Mouse (Mus musculus) heart, postnatal 0 days (tissue): ENCODE measurements around the gene Acad12. TPM values are rescaled to one million over a fixed set of nuclear protein-coding genes. Genes with fewer than 3 reads are reported as not detected.

ENCODE experiments used
- ATAC-seq: fragments of 200-750 bp; cut with Nextera tagmentation; 2 replicates; pipeline ENCODE4 v1.8.0; 2017; ENCODE audit warnings: low read depth, moderate number of reproducible peaks, moderate library complexity; ENCODE audit not compliant: insufficient read depth
- DNase-seq: peaks from one replicate; pipeline ENCODE4 v3.0.0-alpha.2; 2016; ENCODE audit warnings: low spot score
- H3K27ac ChIP-seq: fragments of 300-500 bp; sonication (generic); 2 replicates; pipeline ENCODE4 v1.5.1; 2014; ENCODE audit warnings: low read depth, mild to moderate bottlenecking
- H3K27me3 ChIP-seq: fragments of 300-500 bp; sonication (generic); 2 replicates; pipeline ENCODE4 v1.6.1; 2014; ENCODE audit warnings: low read length, mixed read lengths; ENCODE audit not compliant: control insufficient read depth, insufficient read depth
- H3K36me3 ChIP-seq: fragments of 300-500 bp; sonication (generic); replicated peaks from 2 replicates; pipeline ENCODE4 v1.6.1; 2014; ENCODE audit warnings: low read length, mixed read lengths; ENCODE audit not compliant: control insufficient read depth, insufficient read depth
- H3K4me1 ChIP-seq: fragments of 300-500 bp; sonication (generic); 2 replicates; pipeline ENCODE4 v1.6.1; 2014; ENCODE audit warnings: antibody characterized with exemption; ENCODE audit not compliant: control insufficient read depth, insufficient read depth
- H3K4me2 ChIP-seq: fragments of 300-500 bp; sonication (generic); 2 replicates; pipeline ENCODE4 v1.6.1; 2014; ENCODE audit warnings: low read depth, mild to moderate bottlenecking, low read length, moderate library complexity
- H3K4me3 ChIP-seq: fragments of 300-500 bp; sonication (generic); 2 replicates; pipeline ENCODE4 v1.5.1; 2014; ENCODE audit warnings: low read depth, low read length
- H3K9ac ChIP-seq: fragments of 300-500 bp; sonication (generic); replicated peaks from 2 replicates; pipeline ENCODE4 v1.6.1; 2014; ENCODE audit warnings: low read depth, low read length, mixed read lengths
- H3K9me3 ChIP-seq: fragments of 300-500 bp; sonication (generic); replicated peaks from 2 replicates; pipeline ENCODE4 v1.6.1; 2016; ENCODE audit warnings: low read length; ENCODE audit not compliant: control insufficient read depth
- CTCF ChIP-seq: IDR thresholded peaks from 2 replicates; pipeline ENCODE4 v1.5.1; 2016; ENCODE audit warnings: antibody characterized with exemption, control low read depth, low read depth
- EP300 ChIP-seq: IDR thresholded peaks from 2 replicates; pipeline ENCODE4 v1.6.1; 2016; ENCODE audit warnings: antibody characterized with exemption, low read depth
- WGBS: fragments of 180-500 bp; shearing (Covaris S2); extraction: QIAGEN DNeasy Blood & Tissue Kit; methylation state at CpG from one replicate; pipeline ENCODE4 v1.1.7; 2014; 5-methylcytosine and 5-hydroxymethylcytosine counted together
- polyA plus RNA-seq: library from polyadenylated mRNA; unstranded; fragments of >200 nt; fragmentation: Nextera tagmentation; extraction: Ambion mirVana; gene quantifications from 2 replicates; pipeline ENCODE4 v1.2.1, GENCODE M21; 2015
- total RNA-seq: library from RNA; depleted of rRNA; stranded (reverse); fragments of >200 nt; gene quantifications from 2 replicates; pipeline ENCODE4 v1.2.3, GENCODE M21; 2014; ENCODE audit warnings: low replicate concordance

Gene Acad12
- total and polyA plus RNA-seq, 2 experiments from 2014 or later, result 6.9 to 12.3 TPM

- no peak for TF ChIP-seq EP300
- peak; percentile 30 for TF ChIP-seq CTCF
- 3% methylated on average over 47 of the region's 47 CpGs for WGBS
- DNase-seq, result peak; percentile 85
- H3K4me3 ChIP-seq, result peak within 1 kb of the TSS; percentile 65
- no peaks in the 10 kb centered on the region for H3K36me3 ChIP-seq
- H3K27me3 ChIP-seq, result no peaks in the 10 kb centered on the region; the same call in 1 of the 2 replicates
- ATAC-seq, result peak; percentile 86
- H3K9ac ChIP-seq, result peak within 1 kb of the TSS; percentile 66
- peak within 1 kb of the TSS; percentile 73 for H3K27ac ChIP-seq
- H3K4me2 ChIP-seq, result peak within 1 kb of the TSS; percentile 90
- H3K9me3 ChIP-seq, result no peaks in the 10 kb centered on the region
- peaks cover 18% of the 10 kb centered on the region for H3K4me1 ChIP-seq
These were observed 25.0 kb downstream of the Acad12 start, which contains the start of gene Aldh2 for GRCm38 (mm10) chr5:121593451-121594401. Aldh2 (minus strand) TSS chr5:121593824.

DNA sequence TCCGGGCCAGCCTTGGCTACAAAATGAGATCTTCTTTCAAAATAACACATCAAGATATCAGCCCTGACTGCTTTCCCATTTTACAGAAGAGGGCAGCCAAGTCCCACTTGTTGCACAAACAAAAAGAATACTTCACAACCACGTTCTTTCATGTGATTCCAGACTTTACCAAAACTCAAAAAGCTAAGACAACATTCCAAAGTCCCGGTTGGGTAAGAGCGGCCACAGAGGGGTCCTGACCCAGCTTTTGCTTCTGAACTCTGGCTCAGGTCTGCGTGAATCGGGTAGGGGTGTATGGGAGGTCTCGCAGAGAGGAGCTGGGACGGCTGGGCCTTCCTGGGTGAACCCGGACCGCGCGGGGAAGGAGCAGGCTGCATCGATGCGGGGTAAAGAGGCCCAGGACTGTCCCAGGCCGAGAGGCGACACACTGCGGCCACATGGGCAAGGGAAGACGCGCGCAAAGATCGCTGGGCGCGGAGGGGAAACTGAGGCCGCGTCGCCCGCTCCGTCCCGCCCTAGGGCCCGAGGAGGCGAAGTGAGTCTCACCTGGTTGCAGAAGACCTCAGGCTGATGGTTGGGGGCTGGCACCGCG is 25.8 kb downstream of the Acad12 start:
- H3K4me1 ChIP-seq, result peaks cover 18% of the 10 kb centered on the region
- 5% methylated on average over 33 of the region's 33 CpGs for WGBS
- H3K27me3 ChIP-seq, result no peaks in the 10 kb centered on the region; the same call in 1 of the 2 replicates
- no peak for DNase-seq
- H3K9ac ChIP-seq, result peak overlapping the region; percentile 66
- peak overlapping the region; percentile 65 for H3K4me3 ChIP-seq
- peak overlapping the region; percentile 73 for H3K27ac ChIP-seq
- H3K4me2 ChIP-seq, result peak overlapping the region; percentile 90
- TF ChIP-seq CTCF (no peak), EP300 (no peak)
- no peaks in the 10 kb centered on the region for H3K9me3 ChIP-seq
- ATAC-seq, result peak; percentile 36; the same call in 1 of the 2 replicates
- no peaks in the 10 kb centered on the region for H3K36me3 ChIP-seq

GRCm38 (mm10) chr5:121592064-121592815 is 26.5 kb downstream of the Acad12 start:
- ATAC-seq, result no peak
- Histone ChIP-seq H3K9me3 (no peaks in the 10 kb centered on the region), H3K4me1 (peaks cover 18% of the 10 kb centered on the region), H3K4me2 (peak overlapping the region; percentile 90), H3K27me3 (no peaks in the 10 kb centered on the region; the same call in 1 of the 2 replicates), H3K9ac (no peak overlapping the region; the same call in 1 of the 2 replicates), H3K4me3 (peak overlapping the region; percentile 65), H3K36me3 (no peaks in the 10 kb centered on the region), H3K27ac (no peak overlapping the region)
- 59% methylated on average over 11 of the region's 11 CpGs for WGBS
- DNase-seq, result no peak
- TF ChIP-seq CTCF (no peak), EP300 (no peak)

GRCm38 (mm10) chr5:121591417-121592063 is 27.2 kb downstream of the Acad12 start:
- DNase-seq (no peak), ATAC-seq (no peak)
- H3K36me3 ChIP-seq, result no peaks in the 10 kb centered on the region
- 47% methylated on average over 11 of the region's 11 CpGs for WGBS
- no peaks in the 10 kb centered on the region; the same call in 1 of the 2 replicates for H3K27me3 ChIP-seq
- peaks cover 18% of the 10 kb centered on the region for H3K4me1 ChIP-seq
- H3K4me2 ChIP-seq, result peak overlapping the region; percentile 90
- no peak for TF ChIP-seq CTCF
- no peak for TF ChIP-seq EP300
- H3K9me3 ChIP-seq, result no peaks in the 10 kb centered on the region
- H3K27ac ChIP-seq, result 0 out of 2 replicates have a peak overlapping the region, but pooled peaks have one; percentile 7
- H3K9ac ChIP-seq, result no peak overlapping the region; the same call in 1 of the 2 replicates
- no peak overlapping the region for H3K4me3 ChIP-seq

DNA sequence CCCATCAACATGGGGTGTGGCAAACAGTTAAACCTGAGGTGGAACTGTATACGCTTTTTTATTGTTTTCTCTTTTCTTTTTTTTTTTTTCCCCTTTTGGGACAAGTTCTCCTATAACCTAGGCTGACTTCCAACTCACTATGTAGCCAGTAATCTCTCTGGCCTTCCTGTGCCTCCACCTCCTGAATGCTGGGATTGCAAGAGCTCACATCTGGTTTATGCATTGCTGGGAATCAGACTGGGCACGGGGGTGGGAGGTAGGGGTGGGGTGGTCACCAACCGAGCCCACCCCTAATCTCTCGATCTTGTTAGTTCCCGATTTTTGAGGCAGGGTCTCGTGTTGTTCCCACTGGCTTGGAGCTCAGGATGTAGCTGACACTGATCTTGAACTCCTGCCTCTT is 28.8 kb downstream of the Acad12 start:
- no peak for ATAC-seq
- Histone ChIP-seq H3K36me3 (no peaks in the 10 kb centered on the region), H3K4me2 (no peak overlapping the region), H3K9ac (no peak overlapping the region), H3K27ac (no peak overlapping the region), H3K4me1 (peaks cover 13% of the 10 kb centered on the region), H3K27me3 (no peaks in the 10 kb centered on the region; the same call in 1 of the 2 replicates), H3K9me3 (no peaks in the 10 kb centered on the region), H3K4me3 (no peak overlapping the region)
- TF ChIP-seq EP300 (no peak), CTCF (no peak)
- DNase-seq, result no peak
- WGBS, result 66% methylated on average over 6 of the region's 6 CpGs
